Mouse (Mus musculus) frontal cortex, postnatal 14 days (tissue): ENCODE measurements around the gene Micu1.
A peak's percentile ranks its signal among the peaks of the same experiment; 100 is the strongest.

Experiments
- DNase-seq, 2 experiments: peaks; one replicate each; pipeline ENCODE4 v3.0.0; 2022; ENCODE audit warnings: low spot score in 2 of 2

The Micu1 gene

GRCm38 (mm10) chr10:59884327-59885173 lies 182.3 kb downstream of the Micu1 start:
- DNase-seq = no peak

- no peak for DNase-seq
Observed at GRCm38 (mm10) chr10:59885174-59886080, 183.2 kb downstream of the Micu1 start.

GRCm38 (mm10) chr10:59886081-59886466 lies 183.8 kb downstream of the Micu1 start:
- DNase-seq = no peak

GRCm38 (mm10) chr10:59887432-59887831 lies 185.2 kb downstream of the Micu1 start:
- DNase-seq = no peak

- DNase-seq = no peak
Observed at GRCm38 (mm10) chr10:59889339-59889738, 187.1 kb downstream of the Micu1 start.

- DNase-seq = no peak
Observed at GRCm38 (mm10) chr10:59889953-59890751, 187.9 kb downstream of the Micu1 start.

GRCm38 (mm10) chr10:59892977-59893376 lies 190.7 kb downstream of the Micu1 start:
- DNase-seq = peak in 1 of 2 experiments; percentile 68

GRCm38 (mm10) chr10:59894251-59895160 lies 192.2 kb downstream of the Micu1 start:
- peak in 1 of 2 experiments; percentile 75 for DNase-seq

- no peak for DNase-seq
Observed at GRCm38 (mm10) chr10:59895460-59896186, 193.3 kb downstream of the Micu1 start.

GRCm38 (mm10) chr10:59896211-59896610 lies 193.9 kb downstream of the Micu1 start:
- no peak for DNase-seq

- no peak for DNase-seq
Observed at GRCm38 (mm10) chr10:59896911-59897331, 194.6 kb downstream of the Micu1 start.

- DNase-seq = peak; percentile 73 to 83
Observed at GRCm38 (mm10) chr10:59897511-59897910, 195.2 kb downstream of the Micu1 start.

- DNase-seq = peak in 1 of 2 experiments; percentile 39
Observed at GRCm38 (mm10) chr10:59898180-59898778, 196.0 kb downstream of the Micu1 start.

GRCm38 (mm10) chr10:59898935-59899334 lies 196.7 kb downstream of the Micu1 start:
- no peak for DNase-seq

- peak; percentile 86 to 92 for DNase-seq
Observed at GRCm38 (mm10) chr10:59899341-59900173, 197.3 kb downstream of the Micu1 start.

GRCm38 (mm10) chr10:59900174-59900435 lies 197.8 kb downstream of the Micu1 start:
- no peak for DNase-seq

- DNase-seq = no peak
Observed at GRCm38 (mm10) chr10:59900939-59901338, 198.7 kb downstream of the Micu1 start.

GRCm38 (mm10) chr10:59901463-59901862 lies 199.2 kb downstream of the Micu1 start:
- DNase-seq = no peak
